Mouse (Mus musculus): ENCODE measurements at regions not wholly inside any gene's neighbourhood (a gene's known extent, or its start where the extent isn't known, plus 50 kb on each side); places are given as distances from the start of the nearest gene placed in this dataset.

- H3K4me2 ChIP-seq = no peak overlapping the region
- H3K9me3 ChIP-seq = no peaks in the 10 kb centered on the region
- no peak overlapping the region for H3K9ac ChIP-seq
- H3K4me1 ChIP-seq = no peaks in the 10 kb centered on the region; the same call in 1 of the 2 replicates
- H3K27ac ChIP-seq = no peak overlapping the region
- no peaks in the 10 kb centered on the region for H3K36me3 ChIP-seq
- ATAC-seq (ENCODE audit: insufficient number of reproducible peaks, low FRiP score, low TSS enrichment, low read depth) = no peak
- no peak overlapping the region for H3K4me3 ChIP-seq
- no peaks in the 10 kb centered on the region for H3K27me3 ChIP-seq
- WGBS = 60% methylated on average over 5 of the region's 5 CpGs
Observed at GRCm38 (mm10) chr9:43440959-43441510, 130.4 kb downstream of the Trim29 start.

GRCm38 (mm10) chr9:43445491-43445890 lies 134.8 kb downstream of the Trim29 start:
- Histone ChIP-seq H3K36me3 (no peaks in the 10 kb centered on the region), H3K9me3 (no peaks in the 10 kb centered on the region), H3K4me3 (no peak overlapping the region), H3K4me1 (no peaks in the 10 kb centered on the region; the same call in 1 of the 2 replicates), H3K27me3 (no peaks in the 10 kb centered on the region), H3K9ac (no peak overlapping the region), H3K4me2 (no peak overlapping the region), H3K27ac (no peak overlapping the region)
- 81% methylated on average over 1 of the region's 1 CpGs for WGBS
- no peak for ATAC-seq (ENCODE audit: insufficient number of reproducible peaks, low FRiP score, low TSS enrichment, low read depth)

- Histone ChIP-seq H3K27ac (no peak overlapping the region), H3K36me3 (no peaks in the 10 kb centered on the region), H3K9ac (no peak overlapping the region), H3K4me3 (no peak overlapping the region), H3K9me3 (no peaks in the 10 kb centered on the region), H3K4me2 (no peak overlapping the region), H3K27me3 (peaks cover 2% of the 10 kb centered on the region; the same call in 1 of the 2 replicates), H3K4me1 (no peaks in the 10 kb centered on the region)
- no peak for ATAC-seq (ENCODE audit: insufficient number of reproducible peaks, low FRiP score, low TSS enrichment, low read depth)
- 51% methylated on average over 7 of the region's 7 CpGs for WGBS
Observed at GRCm38 (mm10) chr9:43447372-43447771, 136.7 kb downstream of the Trim29 start.

GRCm38 (mm10) chr9:43448981-43449380 lies 138.3 kb downstream of the Trim29 start:
- no peak for ATAC-seq (ENCODE audit: insufficient number of reproducible peaks, low FRiP score, low TSS enrichment, low read depth)
- 81% methylated on average over 5 of the region's 5 CpGs for WGBS
- no peaks in the 10 kb centered on the region for H3K9me3 ChIP-seq

GRCm38 (mm10) chr9:43453953-43454582 lies 143.4 kb downstream of the Trim29 start:
- no peak overlapping the region for H3K4me2 ChIP-seq
- WGBS = 2% methylated on average over 14 of the region's 14 CpGs

More at GRCm38 (mm10) chr9:43448981-43449380, 138.3 kb downstream of the Trim29 start:
- Histone ChIP-seq H3K27ac (no peak overlapping the region), H3K36me3 (no peaks in the 10 kb centered on the region), H3K9ac (no peak overlapping the region), H3K4me2 (no peak overlapping the region), H3K4me3 (no peak overlapping the region), H3K27me3 (peaks cover 13% of the 10 kb centered on the region), H3K4me1 (0 out of 2 replicates have a peak, but pooled peaks cover under 1% of the 10 kb centered on the region)

GRCm38 (mm10) chr9:43457736-43458135 lies 147.1 kb downstream of the Trim29 start:
- H3K27ac ChIP-seq = no peak overlapping the region
- no peak overlapping the region for H3K9ac ChIP-seq
- no peak for ATAC-seq (ENCODE audit: insufficient number of reproducible peaks, low FRiP score, low TSS enrichment, low read depth)
- no peaks in the 10 kb centered on the region for H3K36me3 ChIP-seq
- WGBS = 92% methylated on average over 2 of the region's 2 CpGs
- 0 out of 2 replicates have a peak, but pooled peaks cover 5% of the 10 kb centered on the region for H3K4me1 ChIP-seq
- no peaks in the 10 kb centered on the region for H3K9me3 ChIP-seq
- H3K4me3 ChIP-seq = no peak overlapping the region
- no peak overlapping the region for H3K4me2 ChIP-seq
- peaks cover 38% of the 10 kb centered on the region for H3K27me3 ChIP-seq

More at GRCm38 (mm10) chr9:43453953-43454582, 143.4 kb downstream of the Trim29 start:
- Histone ChIP-seq H3K4me1 (0 out of 2 replicates have a peak, but pooled peaks cover 5% of the 10 kb centered on the region), H3K27ac (no peak overlapping the region), H3K36me3 (no peaks in the 10 kb centered on the region), H3K27me3 (peaks cover 41% of the 10 kb centered on the region), H3K4me3 (no peak overlapping the region), H3K9ac (no peak overlapping the region), H3K9me3 (no peaks in the 10 kb centered on the region)
- no peak for ATAC-seq (ENCODE audit: insufficient number of reproducible peaks, low FRiP score, low TSS enrichment, low read depth)

- Histone ChIP-seq H3K4me1 (no peaks in the 10 kb centered on the region), H3K27ac (no peak overlapping the region), H3K27me3 (peaks cover 7% of the 10 kb centered on the region; the same call in 1 of the 2 replicates), H3K9ac (no peak overlapping the region), H3K4me2 (no peak overlapping the region), H3K9me3 (no peaks in the 10 kb centered on the region), H3K36me3 (no peaks in the 10 kb centered on the region), H3K4me3 (no peak overlapping the region)
- 50% methylated on average over 2 of the region's 2 CpGs for WGBS
- no peak for ATAC-seq (ENCODE audit: insufficient number of reproducible peaks, low FRiP score, low TSS enrichment, low read depth)
Observed at GRCm38 (mm10) chr9:43461131-43461530, 150.5 kb downstream of the Trim29 start.

- H3K9ac ChIP-seq = no peak overlapping the region
- H3K4me1 ChIP-seq = no peaks in the 10 kb centered on the region
- no peaks in the 10 kb centered on the region for H3K9me3 ChIP-seq
- no peak overlapping the region for H3K27ac ChIP-seq
- 83% methylated on average over 13 of the region's 13 CpGs for WGBS
- H3K4me2 ChIP-seq = no peak overlapping the region
- H3K4me3 ChIP-seq = no peak overlapping the region
- no peaks in the 10 kb centered on the region for H3K36me3 ChIP-seq
- ATAC-seq (ENCODE audit: insufficient number of reproducible peaks, low FRiP score, low TSS enrichment, low read depth) = no peak
- H3K27me3 ChIP-seq = no peaks in the 10 kb centered on the region
Observed at GRCm38 (mm10) chr9:43463445-43464090, 152.9 kb downstream of the Trim29 start.

- ATAC-seq (ENCODE audit: insufficient number of reproducible peaks, low FRiP score, low TSS enrichment, low read depth) = no peak
- Histone ChIP-seq H3K27ac (no peak overlapping the region), H3K4me1 (no peaks in the 10 kb centered on the region), H3K9me3 (no peaks in the 10 kb centered on the region), H3K9ac (no peak overlapping the region), H3K27me3 (no peaks in the 10 kb centered on the region), H3K4me3 (no peak overlapping the region), H3K36me3 (no peaks in the 10 kb centered on the region), H3K4me2 (no peak overlapping the region)
- 56% methylated on average over 2 of the region's 2 CpGs for WGBS
Observed at GRCm38 (mm10) chr9:43465129-43465528, 154.5 kb downstream of the Trim29 start.

- no peak for ATAC-seq (ENCODE audit: insufficient number of reproducible peaks, low FRiP score, low TSS enrichment, low read depth)
- H3K9ac ChIP-seq = no peak overlapping the region
- 62% methylated on average over 8 of the region's 8 CpGs for WGBS
- no peaks in the 10 kb centered on the region for H3K27me3 ChIP-seq
- H3K4me3 ChIP-seq = no peak overlapping the region
- H3K4me1 ChIP-seq = no peaks in the 10 kb centered on the region
- H3K9me3 ChIP-seq = no peaks in the 10 kb centered on the region
- no peak overlapping the region for H3K4me2 ChIP-seq
- no peak overlapping the region for H3K27ac ChIP-seq
- no peaks in the 10 kb centered on the region for H3K36me3 ChIP-seq
Observed at GRCm38 (mm10) chr9:43465731-43466330, 155.2 kb downstream of the Trim29 start.

- H3K9ac ChIP-seq = no peak overlapping the region
- H3K27ac ChIP-seq = no peak overlapping the region
- H3K4me3 ChIP-seq = no peak overlapping the region
- ATAC-seq (ENCODE audit: insufficient number of reproducible peaks, low FRiP score, low TSS enrichment, low read depth) = no peak
- no peak overlapping the region for H3K4me2 ChIP-seq
- no peaks in the 10 kb centered on the region for H3K4me1 ChIP-seq
- no peaks in the 10 kb centered on the region for H3K9me3 ChIP-seq
- no peaks in the 10 kb centered on the region for H3K36me3 ChIP-seq
- WGBS = 16% methylated on average over 3 of the region's 3 CpGs
- no peaks in the 10 kb centered on the region for H3K27me3 ChIP-seq
Observed at GRCm38 (mm10) chr9:43466883-43467282, 156.2 kb downstream of the Trim29 start.

- no peak overlapping the region for H3K27ac ChIP-seq
- ATAC-seq (ENCODE audit: insufficient number of reproducible peaks, low FRiP score, low TSS enrichment, low read depth) = no peak
- no peak overlapping the region for H3K4me3 ChIP-seq
- H3K36me3 ChIP-seq = no peaks in the 10 kb centered on the region
- 74% methylated on average over 10 of the region's 10 CpGs for WGBS
- peaks cover 11% of the 10 kb centered on the region for H3K4me1 ChIP-seq
- H3K4me2 ChIP-seq = no peak overlapping the region
- H3K27me3 ChIP-seq = no peaks in the 10 kb centered on the region
- no peaks in the 10 kb centered on the region for H3K9me3 ChIP-seq
- H3K9ac ChIP-seq = no peak overlapping the region
Observed at GRCm38 (mm10) chr9:43469215-43469614, 158.6 kb downstream of the Trim29 start.

Measured in limb, embryonic 15.5 days (tissue).